Mouse (Mus musculus) hindbrain, embryonic 13.5 days (tissue): ENCODE measurements at regions not wholly inside any gene's neighbourhood (a gene's known extent, or its start where the extent isn't known, plus 50 kb on each side); places are given as distances from the start of the nearest gene placed in this dataset.

Source experiments
- ATAC-seq: fragments of 200-750 bp; cut with Nextera tagmentation; 2 replicates; pipeline ENCODE4 v1.8.0; 2017; ENCODE audit warnings: moderate TSS enrichment; ENCODE audit not compliant: low FRiP score
- H3K27ac ChIP-seq: fragments of 300-500 bp; sonication (generic); 2 replicates; pipeline ENCODE4 v1.5.1; 2015; ENCODE audit warnings: inconsistent platforms, mild to moderate bottlenecking, moderate library complexity
- H3K27me3 ChIP-seq: fragments of 300-500 bp; sonication (generic); 2 replicates; pipeline ENCODE4 v1.6.1; 2015; ENCODE audit warnings: mild to moderate bottlenecking, inconsistent platforms
- H3K36me3 ChIP-seq: fragments of 300-500 bp; sonication (generic); 2 replicates; pipeline ENCODE4 v1.6.1; 2015; ENCODE audit warnings: mild to moderate bottlenecking, inconsistent platforms
- H3K4me1 ChIP-seq: fragments of 300-500 bp; sonication (generic); replicated peaks from 2 replicates; pipeline ENCODE4 v1.6.1; 2015; ENCODE audit warnings: inconsistent platforms
- H3K4me2 ChIP-seq: fragments of 300-500 bp; sonication (generic); 2 replicates; pipeline ENCODE4 v1.6.1; 2015; ENCODE audit warnings: inconsistent platforms, mild to moderate bottlenecking, moderate library complexity
- H3K4me3 ChIP-seq: fragments of 300-500 bp; sonication (generic); 2 replicates; pipeline ENCODE4 v1.5.1; 2015; ENCODE audit warnings: mild to moderate bottlenecking, inconsistent platforms
- H3K9ac ChIP-seq: fragments of 300-500 bp; sonication (generic); 2 replicates; pipeline ENCODE4 v1.6.1; 2015; ENCODE audit warnings: mild to moderate bottlenecking, inconsistent platforms
- H3K9me3 ChIP-seq: fragments of 300-500 bp; sonication (generic); 2 replicates; pipeline ENCODE4 v1.6.1; 2016; ENCODE audit warnings: inconsistent platforms
- WGBS: fragments of 180-500 bp; shearing (Covaris S2); methylation state at CpG from one replicate; pipeline ENCODE4 v1.1.7; 2015; 5-methylcytosine and 5-hydroxymethylcytosine counted together

DNA sequence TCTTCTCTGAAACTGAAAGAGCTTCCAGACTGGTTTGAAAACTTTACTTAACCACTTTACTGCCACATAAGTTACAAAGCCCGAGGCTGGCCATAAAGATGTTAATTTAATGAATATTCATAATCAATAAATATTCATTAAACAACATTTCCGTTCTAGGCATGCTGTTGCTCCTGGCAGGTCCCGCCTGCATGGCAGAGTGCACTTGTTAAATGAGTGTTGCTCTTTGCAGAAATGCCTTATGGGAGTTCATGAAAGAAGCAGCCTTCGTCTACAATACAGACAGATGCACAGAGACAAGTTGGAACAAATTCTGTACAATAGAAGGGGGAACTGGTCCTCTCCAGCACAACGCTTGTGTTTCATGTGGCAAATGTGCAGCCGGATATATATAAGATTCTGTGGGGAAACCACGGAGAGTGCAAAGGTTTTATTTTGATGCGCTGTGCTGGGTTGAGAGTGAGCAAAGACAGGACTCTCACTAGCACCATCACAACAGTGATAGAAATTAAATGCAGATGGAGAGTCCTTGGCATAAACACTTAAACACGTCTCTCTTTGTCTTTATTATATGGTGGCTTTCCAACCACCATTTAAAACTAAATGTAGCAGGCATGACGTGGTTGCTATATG lies 1034.2 kb downstream of the Ttll7 start:
- no peak overlapping the region for H3K9ac ChIP-seq
- H3K27ac ChIP-seq: no peak overlapping the region
- no peaks in the 10 kb centered on the region for H3K36me3 ChIP-seq
- peak overlapping the region; percentile 37 for H3K4me2 ChIP-seq
- no peak overlapping the region for H3K4me3 ChIP-seq
- H3K9me3 ChIP-seq: no peaks in the 10 kb centered on the region
- no peaks in the 10 kb centered on the region for H3K27me3 ChIP-seq
- WGBS: 44% methylated on average over 10 of the region's 10 CpGs
- H3K4me1 ChIP-seq: peaks cover 12% of the 10 kb centered on the region
- ATAC-seq: peak; percentile 50; the same call in 1 of the 2 replicates

GRCm38 (mm10) chr3:147882936-147883645 lies 1030.9 kb downstream of the Ttll7 start:
- H3K27ac ChIP-seq: peak overlapping the region; percentile 63
- peak; percentile 86 for ATAC-seq
- H3K4me2 ChIP-seq: no peak overlapping the region
- H3K4me1 ChIP-seq: peaks cover 12% of the 10 kb centered on the region
- H3K27me3 ChIP-seq: no peaks in the 10 kb centered on the region
- 45% methylated on average over 10 of the region's 10 CpGs for WGBS
- no peaks in the 10 kb centered on the region for H3K9me3 ChIP-seq
- no peak overlapping the region for H3K4me3 ChIP-seq
- H3K9ac ChIP-seq: no peak overlapping the region
- no peaks in the 10 kb centered on the region for H3K36me3 ChIP-seq

GRCm38 (mm10) chr3:147878690-147879089 lies 1026.5 kb downstream of the Ttll7 start:
- no peak overlapping the region for H3K9ac ChIP-seq
- H3K9me3 ChIP-seq: no peaks in the 10 kb centered on the region
- H3K27me3 ChIP-seq: no peaks in the 10 kb centered on the region
- H3K4me3 ChIP-seq: no peak overlapping the region
- no peak overlapping the region for H3K27ac ChIP-seq
- H3K4me1 ChIP-seq: peaks cover 8% of the 10 kb centered on the region
- no peak overlapping the region for H3K4me2 ChIP-seq
- 48% methylated on average over 3 of the region's 3 CpGs for WGBS
- no peaks in the 10 kb centered on the region for H3K36me3 ChIP-seq
- no peak for ATAC-seq

DNA sequence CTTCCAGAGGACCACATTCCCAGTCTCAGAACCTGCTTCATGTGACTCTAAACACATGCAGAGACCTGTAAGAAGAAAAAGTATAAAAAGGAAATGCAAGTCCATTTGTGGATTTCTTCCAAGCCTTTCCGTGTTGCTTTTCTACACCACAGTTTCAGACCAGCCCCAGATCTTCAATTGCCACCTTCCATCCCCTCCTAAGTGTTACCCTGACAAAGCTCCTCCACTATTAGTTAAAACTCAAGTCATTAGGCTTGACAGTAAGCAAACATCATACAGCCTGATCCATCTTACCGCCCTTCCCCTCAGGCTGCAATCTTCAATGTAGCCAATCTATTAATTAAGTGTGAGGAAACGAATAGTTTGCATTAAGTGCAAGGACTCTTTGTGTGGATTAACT lies 1016.1 kb downstream of the Ttll7 start:
- no peak overlapping the region for H3K9ac ChIP-seq
- H3K36me3 ChIP-seq: no peaks in the 10 kb centered on the region
- no peaks in the 10 kb centered on the region for H3K4me1 ChIP-seq
- H3K4me3 ChIP-seq: no peak overlapping the region
- H3K9me3 ChIP-seq: no peaks in the 10 kb centered on the region
- no peaks in the 10 kb centered on the region for H3K27me3 ChIP-seq
- no peak for ATAC-seq
- H3K27ac ChIP-seq: no peak overlapping the region
- 75% methylated on average over 3 of the region's 3 CpGs for WGBS
- no peak overlapping the region for H3K4me2 ChIP-seq

DNA sequence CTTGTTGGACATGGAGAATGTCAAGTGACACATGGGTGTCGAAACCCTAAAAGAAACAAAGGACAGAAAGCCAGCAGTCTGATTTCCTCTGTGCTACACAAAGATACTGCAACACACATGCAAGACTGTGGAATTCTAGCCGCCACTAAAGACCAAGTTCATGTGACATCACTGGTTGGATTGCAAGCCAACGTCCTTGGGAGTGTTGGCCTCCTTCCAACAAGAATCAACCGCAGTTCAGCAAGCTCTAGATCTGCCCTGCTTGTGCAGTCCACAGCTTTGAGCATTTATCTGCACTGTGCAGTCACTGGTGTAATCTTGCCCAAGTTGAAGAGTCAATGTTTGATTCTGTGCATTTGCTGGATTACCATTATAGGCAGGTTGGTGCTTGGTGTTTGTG lies 1001.2 kb downstream of the Ttll7 start:
- H3K4me3 ChIP-seq: no peak overlapping the region
- no peaks in the 10 kb centered on the region for H3K27me3 ChIP-seq
- no peak overlapping the region for H3K9ac ChIP-seq
- no peaks in the 10 kb centered on the region for H3K9me3 ChIP-seq
- H3K4me1 ChIP-seq: no peaks in the 10 kb centered on the region
- ATAC-seq: no peak
- no peak overlapping the region for H3K27ac ChIP-seq
- no peaks in the 10 kb centered on the region for H3K36me3 ChIP-seq
- WGBS: 73% methylated on average over 4 of the region's 4 CpGs
- no peak overlapping the region for H3K4me2 ChIP-seq

DNA sequence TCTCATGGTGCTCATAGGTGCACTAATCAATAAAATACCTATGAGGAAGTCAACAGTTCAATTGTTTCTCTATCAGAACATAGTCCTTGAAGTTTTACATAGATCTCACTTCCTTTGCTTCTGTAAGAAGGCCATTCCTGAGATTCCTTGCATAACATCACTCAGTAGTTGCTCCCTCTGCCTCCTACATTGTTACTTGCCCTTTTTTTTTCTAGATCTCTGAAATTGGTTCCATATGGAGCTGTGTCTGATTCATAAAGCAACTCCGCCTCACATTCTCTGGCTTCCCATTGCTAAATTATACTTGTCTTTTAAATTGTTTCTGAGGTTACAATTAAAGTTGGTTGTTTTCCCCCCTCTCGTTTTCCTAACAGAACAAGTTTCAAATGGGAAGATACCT lies 1000.7 kb downstream of the Ttll7 start:
- ATAC-seq: no peak
- Histone ChIP-seq H3K4me1 (no peaks in the 10 kb centered on the region), H3K27me3 (no peaks in the 10 kb centered on the region), H3K27ac (no peak overlapping the region), H3K9me3 (no peaks in the 10 kb centered on the region), H3K4me3 (no peak overlapping the region), H3K9ac (no peak overlapping the region), H3K36me3 (no peaks in the 10 kb centered on the region), H3K4me2 (no peak overlapping the region)
- 87% methylated on average over 2 of the region's 2 CpGs for WGBS

GRCm38 (mm10) chr3:147841357-147841756 lies 989.2 kb downstream of the Ttll7 start:
- H3K36me3 ChIP-seq: no peaks in the 10 kb centered on the region
- H3K9ac ChIP-seq: no peak overlapping the region
- H3K4me2 ChIP-seq: no peak overlapping the region
- no peaks in the 10 kb centered on the region for H3K4me1 ChIP-seq
- ATAC-seq: no peak
- no peaks in the 10 kb centered on the region for H3K27me3 ChIP-seq
- WGBS: 83% methylated on average over 3 of the region's 3 CpGs
- H3K4me3 ChIP-seq: no peak overlapping the region
- no peaks in the 10 kb centered on the region for H3K9me3 ChIP-seq
- no peak overlapping the region for H3K27ac ChIP-seq

GRCm38 (mm10) chr3:147838816-147839215 lies 986.6 kb downstream of the Ttll7 start:
- H3K27me3 ChIP-seq: no peaks in the 10 kb centered on the region
- no peak overlapping the region for H3K9ac ChIP-seq
- H3K4me3 ChIP-seq: no peak overlapping the region
- no peaks in the 10 kb centered on the region for H3K9me3 ChIP-seq
- H3K4me2 ChIP-seq: no peak overlapping the region
- no peaks in the 10 kb centered on the region for H3K4me1 ChIP-seq
- ATAC-seq: no peak
- no peaks in the 10 kb centered on the region for H3K36me3 ChIP-seq
- H3K27ac ChIP-seq: no peak overlapping the region
- 88% methylated on average over 4 of the region's 4 CpGs for WGBS

DNA sequence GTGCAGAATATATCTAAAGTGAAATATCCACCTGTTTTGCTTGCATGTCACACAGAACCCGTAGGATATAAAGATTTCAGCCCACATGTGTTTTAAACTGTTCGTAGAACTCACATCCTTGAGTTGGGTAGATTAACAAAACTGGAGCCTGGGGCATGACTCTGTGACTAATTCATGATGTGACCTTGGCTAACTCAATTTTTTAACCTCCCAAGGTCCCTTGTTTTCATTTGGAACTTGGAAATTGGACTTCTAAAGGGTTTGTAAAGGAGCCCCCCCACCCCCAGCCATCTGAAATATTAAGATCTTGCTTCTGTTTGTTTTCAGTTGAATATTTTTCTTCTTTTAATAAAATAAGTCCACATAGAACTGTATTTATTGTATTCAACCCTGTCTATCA lies 983.5 kb downstream of the Ttll7 start:
- ATAC-seq: no peak
- H3K4me3 ChIP-seq: no peak overlapping the region
- H3K36me3 ChIP-seq: no peaks in the 10 kb centered on the region
- no peak overlapping the region for H3K27ac ChIP-seq
- no peaks in the 10 kb centered on the region for H3K9me3 ChIP-seq
- H3K27me3 ChIP-seq: no peaks in the 10 kb centered on the region
- no peak overlapping the region for H3K9ac ChIP-seq
- H3K4me2 ChIP-seq: no peak overlapping the region
- no peaks in the 10 kb centered on the region for H3K4me1 ChIP-seq
- WGBS: 88% methylated on average over 2 of the region's 2 CpGs

- Histone ChIP-seq H3K27me3 (no peaks in the 10 kb centered on the region), H3K9me3 (no peaks in the 10 kb centered on the region), H3K4me3 (no peak overlapping the region), H3K4me1 (no peaks in the 10 kb centered on the region), H3K27ac (no peak overlapping the region), H3K9ac (no peak overlapping the region), H3K36me3 (no peaks in the 10 kb centered on the region), H3K4me2 (no peak overlapping the region)
- no peak for ATAC-seq
- whole genome bisulfite sequencing: 91% methylated on average over 1 of the region's 1 CpGs
These were observed 973.2 kb downstream of the Ttll7 start for GRCm38 (mm10) chr3:147825337-147825736.

- no peaks in the 10 kb centered on the region for H3K9me3 ChIP-seq
- no peak for ATAC-seq
- H3K9ac ChIP-seq: no peak overlapping the region
- H3K4me1 ChIP-seq: no peaks in the 10 kb centered on the region
- H3K4me3 ChIP-seq: no peak overlapping the region
- H3K27me3 ChIP-seq: no peaks in the 10 kb centered on the region
- no peaks in the 10 kb centered on the region for H3K36me3 ChIP-seq
- H3K27ac ChIP-seq: no peak overlapping the region
- no peak overlapping the region for H3K4me2 ChIP-seq
These were observed 972.3 kb downstream of the Ttll7 start for GRCm38 (mm10) chr3:147824451-147824850.

- H3K4me3 ChIP-seq: no peak overlapping the region
- H3K4me1 ChIP-seq: no peaks in the 10 kb centered on the region
- no peak overlapping the region for H3K9ac ChIP-seq
- no peak overlapping the region for H3K27ac ChIP-seq
- H3K9me3 ChIP-seq: no peaks in the 10 kb centered on the region
- H3K27me3 ChIP-seq: no peaks in the 10 kb centered on the region
- ATAC-seq: no peak
- no peak overlapping the region for H3K4me2 ChIP-seq
- no peaks in the 10 kb centered on the region for H3K36me3 ChIP-seq
These were observed 962.0 kb downstream of the Ttll7 start for GRCm38 (mm10) chr3:147814080-147814650.

DNA sequence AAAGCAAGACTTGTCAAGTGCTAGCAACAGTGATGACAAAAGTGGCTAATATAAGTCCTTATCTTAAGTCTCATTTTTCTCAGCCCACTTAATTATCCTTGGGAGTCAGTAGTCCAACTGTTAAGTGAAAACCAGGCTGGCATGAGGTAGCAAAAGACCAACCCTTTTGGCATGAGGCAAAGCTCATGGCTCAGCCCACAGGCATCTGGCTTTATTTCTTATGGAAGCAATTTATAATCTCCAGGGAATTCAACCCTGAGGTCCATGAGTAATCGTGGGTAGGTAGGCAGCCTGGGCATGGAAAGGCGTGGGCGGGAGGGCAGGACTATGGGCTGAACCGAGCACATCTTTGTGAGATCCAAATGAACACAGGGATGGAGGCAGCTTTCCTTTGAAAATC lies 950.4 kb downstream of the Ttll7 start:
- ATAC-seq: no peak
- Histone ChIP-seq H3K4me1 (no peaks in the 10 kb centered on the region), H3K36me3 (no peaks in the 10 kb centered on the region), H3K9ac (no peak overlapping the region), H3K4me2 (no peak overlapping the region), H3K27me3 (no peaks in the 10 kb centered on the region), H3K9me3 (no peaks in the 10 kb centered on the region), H3K4me3 (no peak overlapping the region), H3K27ac (no peak overlapping the region)
- WGBS: 62% methylated on average over 4 of the region's 4 CpGs
